Comparison of ENCODE assay signal across 8 mouse cellular contexts in the genomic region with DNA sequence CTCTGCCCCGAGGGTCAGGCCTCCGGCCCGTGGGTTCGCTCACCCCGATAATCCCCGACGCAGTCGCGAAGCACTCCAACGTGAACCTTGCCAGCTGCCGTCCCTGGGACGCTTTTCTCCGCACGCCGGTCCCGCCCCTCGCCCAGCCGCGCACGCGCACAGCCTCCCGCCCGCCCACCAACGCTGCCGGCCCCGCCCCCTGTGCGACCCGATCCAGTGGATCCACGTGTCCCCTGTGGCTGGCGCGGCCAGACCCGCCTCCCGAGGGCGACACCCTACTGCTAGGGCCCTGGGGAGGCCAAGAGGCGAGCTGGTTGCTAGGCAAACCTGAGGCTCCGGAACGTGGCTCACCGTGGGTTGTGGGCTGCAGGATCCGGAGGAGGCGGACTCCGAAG. TPM values are rescaled to one million over a fixed set of nuclear protein-coding genes. Genes with fewer than 3 reads are reported as not detected.
DNase-seq lines count a peak whose midpoint lies in the region; ATAC-seq and TF ChIP-seq lines count a peak whose summit lies in the region.

A gene (minus strand): TSS at position 144 of the 395 bp plus-strand sequence.

- H3K9me3 ChIP-seq in ES-E14 (ENCODE audit: control insufficient read depth, insufficient read depth, low read depth, low read length) = no peaks in the 10 kb centered on the region
- no peaks in the 10 kb centered on the region for H3K9me3 ChIP-seq in forebrain, embryonic 16.5 days (ENCODE audit: control insufficient read depth, low read length)
- H3K9me3 ChIP-seq in lung, embryonic 15.5 days = 0 out of 2 replicates have a peak, but pooled peaks cover 6% of the 10 kb centered on the region

- H3K9ac ChIP-seq in ES-E14 (ENCODE audit: insufficient read depth, low read depth, low read length, poor library complexity, severe bottlenecking) = peak within 1 kb of the TSS; percentile 89
- H3K9ac ChIP-seq in forebrain, embryonic 16.5 days (replicated peaks; ENCODE audit: low read depth, low read length) = peak within 1 kb of the TSS; percentile 85
- H3K9ac ChIP-seq in lung, embryonic 15.5 days = peak within 1 kb of the TSS; percentile 97

- H3K36me3 ChIP-seq in ES-E14 (ENCODE audit: control insufficient read depth, insufficient read depth, low read length, poor library complexity, severe bottlenecking) = no peaks in the 10 kb centered on the region
- no peaks in the 10 kb centered on the region for H3K36me3 ChIP-seq in forebrain, embryonic 16.5 days (ENCODE audit: control insufficient read depth, insufficient read depth)
- H3K36me3 ChIP-seq in lung, embryonic 15.5 days = peaks cover 14% of the 10 kb centered on the region; the same call in 1 of the 2 replicates

- H3K27me3 ChIP-seq in forebrain, embryonic 16.5 days (replicated peaks; ENCODE audit: control insufficient read depth, insufficient read depth, low read length) = peaks cover 3% of the 10 kb centered on the region; the same call in 1 of the 2 replicates
- H3K27me3 ChIP-seq in lung, embryonic 15.5 days = no peaks in the 10 kb centered on the region

- intact Hi-C loops in heart, postnatal 36 days (cut with DNase I) = loop anchor here (2.0 to 10.0 kb wide), 2 partner anchors 15 to 1121 kb away; a partner anchor contains a TSS

- peak within 1 kb of the TSS; percentile 87 to 99 for H3K4me3 ChIP-seq in ES-E14 (ENCODE audit: insufficient read depth in 1 of 2, low read depth in 1 of 2, low read length in 2 of 2, poor library complexity in 1 of 2, severe bottlenecking in 1 of 2)
- peak within 1 kb of the TSS; percentile 81 for H3K4me3 ChIP-seq in forebrain, embryonic 16.5 days (replicated peaks; ENCODE audit: low read length)
- H3K4me3 ChIP-seq in lung, embryonic 15.5 days = peak within 1 kb of the TSS; percentile 87

- peak; percentile 88 for ATAC-seq in forebrain, embryonic 16.5 days
- ATAC-seq in lung, embryonic 15.5 days (ENCODE audit: borderline replicate concordance, extremely low read depth, low FRiP score, low TSS enrichment) = peak; percentile 96

- in situ Hi-C loops in ES-E14 (cut with MboI; ENCODE audit: low sequenced_read_pairs in 2 of 2, unreplicated experiment in 2 of 2) = no loop called here

- peak; percentile 79 for DNase-seq in ES-E14 (ENCODE audit: low read depth, low spot score)
- peak; percentile 82 for DNase-seq in cerebellum, adult 11-12 months
- DNase-seq in heart, postnatal 36 days = peak; percentile 93 to 94
- DNase-seq in layer of hippocampus, adult 8-10 months (ENCODE audit: low spot score in 2 of 2) = peak; percentile 83 to 86
- DNase-seq in ovary, adult 18-20 months (ENCODE audit: low spot score) = peak; percentile 95
- peak; percentile 90 for DNase-seq in thymus, postnatal 0 days (ENCODE audit: low spot score)

- H3K4me2 ChIP-seq in forebrain, embryonic 16.5 days (ENCODE audit: low read length) = peak within 1 kb of the TSS; percentile 81
- peak within 1 kb of the TSS; percentile 82 for H3K4me2 ChIP-seq in lung, embryonic 15.5 days

- H3K27ac ChIP-seq in ES-E14 (ENCODE audit: insufficient read depth, low read depth, low read length, poor library complexity, severe bottlenecking) = no peak within 1 kb of the TSS
- peak within 1 kb of the TSS; percentile 43 for H3K27ac ChIP-seq in forebrain, embryonic 16.5 days (ENCODE audit: low read length)
- peak within 1 kb of the TSS; percentile 58 for H3K27ac ChIP-seq in lung, embryonic 15.5 days

- 0 out of 4 replicates have a peak, but pooled peaks cover 0 to 2% of the 10 kb centered on the region in 2 experiments for H3K4me1 ChIP-seq in ES-E14 (ENCODE audit: control insufficient read depth in 2 of 2, insufficient read depth in 2 of 2, low read length in 2 of 2, poor library complexity in 1 of 2)
- H3K4me1 ChIP-seq in forebrain, embryonic 16.5 days (replicated peaks; ENCODE audit: control insufficient read depth, insufficient read depth, low read length) = peaks cover 15% of the 10 kb centered on the region
- peaks cover 16% of the 10 kb centered on the region for H3K4me1 ChIP-seq in lung, embryonic 15.5 days

- WGBS in forebrain, embryonic 16.5 days = under 1% methylated on average over 41 of the region's 41 CpGs
- under 1% methylated on average over 36 of the region's 41 CpGs for WGBS in lung, embryonic 15.5 days

TF ChIP-seq in ES-E14, 5 proteins besides CTCF, POLR2A, EP300 and RAD21:
- TF ChIP-seq CHD2 (IDR thresholded peaks at IDR 0.05; ENCODE audit: low read depth, low read length) = no peak
- TF ChIP-seq HCFC1 (IDR thresholded peaks at IDR 0.05; ENCODE audit: borderline replicate concordance, insufficient read depth, low read length) = 0 out of 2 replicates have a peak, but pooled peaks have one; percentile 29

RNA-seq across cellular contexts. Expression of the gene that starts here (rescaled TPM):
- 81.8 and 98.4 TPM in 2 replicates for total RNA-seq in ES-E14 (2012; rRNA removed)
- 54.1 and 57.0 TPM in 2 replicates for polyA plus RNA-seq in forebrain, embryonic 16.5 days (2015; fragmentation: Nextera tagmentation; extraction: Ambion mirVana)
- 10 to 100 TPM; 44.0 to 51.0 TPM for total RNA-seq in heart, postnatal 36 days (2021)
- total RNA-seq in layer of hippocampus, adult 8-10 months (2022) = 10 to 100 TPM; 63.8 to 73.0 (median 64.6) TPM
- 116 and 122 TPM in 2 replicates for polyA plus RNA-seq in lung, embryonic 15.5 days (2015; fragmentation: Nextera tagmentation; extraction: Ambion mirVana)
- polyA plus RNA-seq in thymus, postnatal 0 days (2015; fragmentation: Nextera tagmentation; extraction: Ambion mirVana) = 57.7 and 58.4 TPM in 2 replicates
